Mouse (Mus musculus): ENCODE results near the gene Naa50.

The Naa50 gene

DNA sequence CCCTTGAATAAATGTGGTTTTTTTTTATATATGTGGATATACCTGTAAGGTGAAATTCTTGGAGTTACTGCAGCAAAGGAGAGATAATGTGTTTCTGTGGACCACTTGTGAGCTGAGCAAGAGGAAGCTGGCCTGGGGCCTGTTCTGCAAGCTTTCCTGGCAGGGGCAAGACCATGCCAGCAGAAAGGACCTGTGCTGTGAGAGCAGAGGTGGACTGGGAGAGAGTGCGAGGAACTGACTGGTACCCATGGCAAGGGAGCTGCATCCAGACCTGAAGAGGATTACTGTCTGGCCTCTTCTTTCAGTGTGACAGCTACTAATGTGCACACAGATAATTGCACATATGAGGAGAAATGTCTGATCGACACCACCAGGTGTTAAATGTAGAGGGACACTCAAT lies 51.3 kb downstream of the Naa50 start:
- intact Hi-C loops (cut with DNase I) = no loop called here

DNA sequence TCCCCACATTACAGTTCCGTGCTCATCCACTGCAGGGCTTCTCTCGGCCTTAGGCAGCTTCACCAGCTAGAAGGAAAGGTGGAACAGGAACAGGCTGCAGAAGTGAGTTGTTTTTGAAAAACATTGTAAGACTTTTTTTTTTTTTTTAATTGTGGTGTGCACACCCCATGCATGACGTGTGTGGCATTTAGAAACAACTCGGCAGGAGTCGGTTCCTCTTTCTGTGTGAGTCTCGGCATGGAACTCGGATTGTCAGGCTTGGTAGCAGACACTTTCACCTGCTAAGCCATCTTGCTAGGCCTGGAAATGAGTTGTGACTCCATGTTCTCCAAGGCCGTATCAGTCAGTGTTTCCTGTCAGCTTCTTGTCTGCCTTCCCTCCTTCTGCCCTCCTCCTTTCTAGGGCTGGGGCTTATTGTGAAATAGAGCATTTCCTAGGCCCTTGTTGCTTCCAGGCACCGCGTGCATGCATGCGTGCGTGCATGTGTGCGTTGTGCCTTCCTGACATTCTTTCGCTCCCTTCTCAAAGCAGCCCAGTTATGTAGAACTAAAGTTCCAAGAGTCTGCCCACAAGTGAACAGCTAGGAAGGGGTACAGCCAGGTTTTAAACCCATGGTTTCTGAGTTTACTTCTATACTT lies 59.6 kb downstream of the Naa50 start:
- intact Hi-C loops (cut with DNase I) = no loop called here

DNA sequence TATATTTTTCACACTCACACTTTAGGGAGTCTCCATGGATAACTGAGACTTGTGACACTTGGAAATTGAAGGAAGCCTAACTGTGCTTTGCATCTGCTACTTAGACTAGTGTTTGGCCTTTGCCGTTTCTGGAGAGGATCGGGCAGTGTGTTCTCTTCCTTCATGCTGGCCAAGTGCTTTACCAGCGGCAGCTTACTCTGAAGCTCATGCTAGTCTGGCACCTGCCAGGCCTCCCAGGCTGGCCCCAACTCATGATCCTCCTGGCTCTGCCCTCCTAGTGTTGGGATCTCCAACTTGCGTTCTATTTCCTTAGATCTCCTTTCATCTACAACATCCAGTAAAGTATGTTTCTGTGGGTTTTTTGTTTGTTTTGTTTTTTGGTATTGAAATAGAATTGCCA lies 60.5 kb downstream of the Naa50 start:
- intact Hi-C loops (cut with DNase I) = no loop called here

DNA sequence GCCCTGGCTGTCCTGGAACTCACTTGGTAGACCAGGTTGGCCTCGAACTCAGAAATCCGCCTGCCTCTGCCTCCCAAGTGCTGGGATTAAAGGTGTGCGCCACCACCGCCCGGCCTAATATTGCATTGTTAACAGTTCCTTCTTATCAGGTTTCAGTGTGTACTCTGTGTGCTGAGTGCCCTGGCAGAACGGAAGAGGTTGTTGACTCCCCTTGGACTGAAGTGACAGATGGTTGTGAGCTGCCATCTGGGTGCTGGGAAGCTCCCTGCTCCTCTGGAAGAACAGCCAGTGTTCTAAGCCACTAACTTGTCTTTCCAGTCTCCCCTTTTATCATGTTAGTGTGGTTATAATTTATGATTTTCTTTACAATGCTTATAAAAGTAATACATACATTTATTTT lies 64.7 kb downstream of the Naa50 start:
- intact Hi-C loops (cut with DNase I) = no loop called here

DNA sequence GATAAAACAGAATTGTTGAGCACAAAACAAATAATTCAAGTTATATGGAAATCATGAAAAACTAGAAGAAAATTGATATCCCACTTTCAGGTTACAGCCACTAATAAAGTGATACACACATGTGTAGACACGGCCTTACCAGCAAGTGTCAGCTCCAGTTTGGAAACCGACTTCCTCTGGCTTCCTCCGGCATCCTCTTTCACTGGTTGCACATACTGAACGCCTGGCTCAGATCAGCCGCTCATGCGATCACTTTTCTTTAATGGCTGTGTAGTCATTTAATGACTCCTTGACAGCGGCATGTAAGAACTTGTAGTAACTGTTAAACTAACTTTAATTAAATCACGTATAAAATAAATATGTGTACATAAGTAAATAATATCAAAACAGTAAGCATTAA lies 66.3 kb downstream of the Naa50 start:
- intact Hi-C loops (cut with DNase I) = no loop called here

DNA sequence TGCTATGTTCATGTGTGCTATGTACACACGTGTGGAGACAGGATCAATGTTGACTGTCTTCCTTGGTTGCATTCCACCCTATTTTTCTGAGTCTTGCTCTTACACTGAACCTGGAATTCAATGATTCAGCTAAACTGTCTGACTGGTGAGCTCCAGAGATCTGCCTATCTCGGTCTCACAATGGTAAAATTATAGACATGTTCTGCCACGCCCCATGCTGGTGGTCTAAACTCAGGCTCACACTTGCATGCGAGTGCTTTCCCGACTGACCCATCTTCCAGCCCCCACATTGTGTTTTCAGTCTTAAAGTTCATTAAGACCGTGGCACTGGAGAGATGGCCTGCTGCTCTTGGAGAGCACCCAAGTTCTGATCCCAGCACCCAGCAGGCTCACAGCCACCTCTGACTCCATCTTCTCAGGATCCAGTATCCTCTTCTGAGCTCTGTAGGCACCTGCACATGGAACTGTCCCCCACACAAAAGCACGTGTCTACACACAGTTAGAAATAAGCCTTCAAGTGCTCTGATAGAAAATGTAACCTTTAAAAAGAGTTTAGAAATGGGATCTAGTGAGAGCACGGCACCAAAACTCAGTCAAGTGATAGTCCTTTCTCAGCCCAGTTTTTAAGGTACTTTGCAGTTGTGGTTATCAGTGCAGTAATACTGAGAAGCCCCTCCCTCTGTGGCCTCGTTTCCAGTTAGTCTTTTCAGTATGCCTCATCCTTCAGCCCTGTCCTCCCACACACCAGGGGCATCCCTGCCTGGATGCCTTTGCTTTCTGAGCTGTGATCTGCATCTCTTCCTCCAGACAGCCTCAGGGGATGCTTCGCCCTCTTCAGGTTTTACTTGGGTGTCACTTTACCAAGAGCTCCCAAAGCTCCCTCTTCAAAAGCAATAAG lies 70.8 kb downstream of the Naa50 start:
- intact Hi-C loops (cut with DNase I) = no loop called here

DNA sequence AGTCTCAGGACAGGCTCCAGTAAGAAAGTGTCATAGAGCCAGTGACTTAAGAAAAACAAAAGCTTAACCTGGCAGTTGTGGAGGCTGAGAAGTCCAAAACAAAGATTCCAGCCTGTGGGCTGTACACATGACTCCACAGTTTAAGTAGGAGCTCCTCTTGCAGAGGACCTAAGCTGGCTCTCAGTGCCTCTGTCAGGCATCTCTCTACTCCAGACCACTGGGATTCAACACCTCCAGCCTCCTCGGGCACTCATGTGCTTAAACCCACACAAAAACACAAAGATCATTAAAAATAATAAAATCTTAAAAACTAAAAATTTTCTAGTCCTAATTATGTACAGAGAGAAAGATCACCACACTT lies 71.4 kb downstream of the Naa50 start:
- intact Hi-C loops (cut with DNase I) = no loop called here

DNA sequence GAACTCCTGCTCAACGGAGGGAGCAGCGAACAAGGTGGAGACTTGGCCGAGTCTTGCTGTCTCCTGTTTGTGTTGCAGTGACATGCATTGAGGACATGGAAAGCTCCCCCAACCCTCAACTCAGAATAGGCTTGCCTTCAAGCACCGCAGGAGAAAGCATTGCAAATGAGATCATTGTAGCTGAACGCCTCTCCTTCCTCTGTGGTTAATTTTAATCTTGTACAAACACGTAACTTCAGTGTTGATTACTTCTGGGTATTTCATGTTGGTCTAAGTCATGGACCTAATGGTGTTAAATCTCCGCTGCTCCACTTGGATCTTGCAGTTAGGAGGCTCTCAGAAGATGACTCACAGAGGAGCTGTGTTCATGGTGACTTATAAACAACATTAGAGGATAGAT lies 73.1 kb downstream of the Naa50 start:
- intact Hi-C loops (cut with DNase I) = no loop called here
